Mouse (Mus musculus) neural tube, embryonic 13.5 days (tissue): ENCODE results near the gene Gm1043. TPM values are rescaled to one million over a fixed set of nuclear protein-coding genes. Genes with fewer than 3 reads are reported as not detected.

Experiments used
- ATAC-seq: fragments of 200-750 bp; cut with Nextera tagmentation; 2 replicates; pipeline ENCODE4 v1.8.0; 2017; ENCODE audit warnings: low read depth, mild to moderate bottlenecking, moderate TSS enrichment, moderate library complexity
- H3K27ac ChIP-seq: fragments of 300-500 bp; sonication (generic); replicated peaks from 2 replicates; pipeline ENCODE4 v1.5.1; 2015; ENCODE audit warnings: moderate library complexity, mild to moderate bottlenecking, inconsistent platforms
- H3K27me3 ChIP-seq: fragments of 300-500 bp; sonication (generic); 2 replicates; pipeline ENCODE4 v1.6.1; 2015; ENCODE audit warnings: mild to moderate bottlenecking, inconsistent platforms
- H3K36me3 ChIP-seq: fragments of 300-500 bp; sonication (generic); 2 replicates; pipeline ENCODE4 v1.6.1; 2015; ENCODE audit warnings: mild to moderate bottlenecking, inconsistent platforms
- H3K4me1 ChIP-seq: fragments of 300-500 bp; sonication (generic); replicated peaks from 2 replicates; pipeline ENCODE4 v1.6.1; 2015; ENCODE audit warnings: inconsistent platforms
- H3K4me2 ChIP-seq: fragments of 300-500 bp; sonication (generic); 2 replicates; pipeline ENCODE4 v1.6.1; 2015; ENCODE audit warnings: inconsistent platforms, mild to moderate bottlenecking, moderate library complexity
- H3K4me3 ChIP-seq: fragments of 300-500 bp; sonication (generic); 2 replicates; pipeline ENCODE4 v1.5.1; 2015; ENCODE audit warnings: mild to moderate bottlenecking, inconsistent platforms
- H3K9ac ChIP-seq: fragments of 300-500 bp; sonication (generic); 2 replicates; pipeline ENCODE4 v1.6.1; 2015; ENCODE audit warnings: moderate library complexity, mild to moderate bottlenecking, inconsistent platforms
- H3K9me3 ChIP-seq: fragments of 300-500 bp; sonication (generic); 2 replicates; pipeline ENCODE4 v1.6.1; 2016; ENCODE audit warnings: inconsistent platforms
- WGBS: fragments of 180-500 bp; shearing (Covaris S2); methylation state at CpG from one replicate; pipeline ENCODE4 v1.1.7; 2015; 5-methylcytosine and 5-hydroxymethylcytosine counted together
- polyA plus RNA-seq: library from polyadenylated mRNA; unstranded; fragments of >200 nt; fragmentation: Nextera tagmentation; extraction: Ambion mirVana; gene quantifications from 2 replicates; pipeline ENCODE4 v1.2.1, GENCODE M21; 2015

The Gm1043 gene
- 1.2 and 1.5 TPM in 2 replicates for polyA plus RNA-seq

- Histone ChIP-seq H3K36me3 (no peaks in the 10 kb centered on the region), H3K27ac (no peak within 1 kb of the TSS), H3K9me3 (no peaks in the 10 kb centered on the region), H3K4me2 (no peak within 1 kb of the TSS), H3K9ac (no peak within 1 kb of the TSS), H3K4me3 (no peak within 1 kb of the TSS), H3K27me3 (peaks cover 20% of the 10 kb centered on the region), H3K4me1 (peaks cover 13% of the 10 kb centered on the region)
- ATAC-seq = no peak
- WGBS = 88% methylated on average over 16 of the region's 16 CpGs
These were observed at the start of gene Gm1043 for GRCm38 (mm10) chr5:37085241-37085640. Gene Gm1043, plus strand, starts transcription at chr5:37085370.

- H3K4me3 ChIP-seq = no peak overlapping the region
- WGBS = 89% methylated on average over 6 of the region's 6 CpGs
- no peaks in the 10 kb centered on the region for H3K36me3 ChIP-seq
- no peaks in the 10 kb centered on the region for H3K9me3 ChIP-seq
- no peak overlapping the region for H3K4me2 ChIP-seq
- H3K9ac ChIP-seq = no peak overlapping the region
- no peaks in the 10 kb centered on the region for H3K4me1 ChIP-seq
- peaks cover 15% of the 10 kb centered on the region for H3K27me3 ChIP-seq
- ATAC-seq = no peak
- H3K27ac ChIP-seq = no peak overlapping the region
These were observed 49.3 kb upstream of the Gm1043 start for GRCm38 (mm10) chr5:37035896-37036295.

DNA sequence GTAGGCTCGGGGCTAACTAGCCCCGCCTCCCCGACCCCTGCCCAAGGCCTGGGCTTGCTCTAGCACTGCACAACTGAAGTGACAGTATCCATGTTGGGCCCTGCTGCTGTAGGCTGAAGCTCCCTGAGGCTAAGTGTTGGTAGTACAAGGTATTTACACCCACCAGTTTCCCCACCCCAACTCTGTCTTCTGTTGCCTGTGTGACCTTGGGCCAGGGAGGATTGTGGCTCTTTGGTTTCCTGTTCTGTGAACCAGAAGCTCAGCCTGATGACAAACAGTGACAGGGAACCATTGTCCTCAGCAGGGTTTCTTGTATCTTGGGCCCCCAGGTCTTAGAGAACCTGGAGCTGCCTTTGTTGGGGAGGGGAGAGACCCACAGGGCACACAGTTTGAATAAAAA is 48.3 kb upstream of the Gm1043 start:
- no peaks in the 10 kb centered on the region for H3K36me3 ChIP-seq
- H3K4me3 ChIP-seq = no peak overlapping the region
- 0 out of 2 replicates have a peak, but pooled peaks cover 2% of the 10 kb centered on the region for H3K4me1 ChIP-seq
- H3K27me3 ChIP-seq = peaks cover 5% of the 10 kb centered on the region
- H3K27ac ChIP-seq = no peak overlapping the region
- WGBS = 74% methylated on average over 3 of the region's 3 CpGs
- H3K9me3 ChIP-seq = no peaks in the 10 kb centered on the region
- ATAC-seq = no peak
- no peak overlapping the region for H3K4me2 ChIP-seq
- no peak overlapping the region for H3K9ac ChIP-seq

GRCm38 (mm10) chr5:37039908-37040307 is 45.3 kb upstream of the Gm1043 start:
- Histone ChIP-seq H3K9ac (no peak overlapping the region), H3K4me2 (no peak overlapping the region), H3K36me3 (no peaks in the 10 kb centered on the region), H3K27me3 (no peaks in the 10 kb centered on the region; the same call in 1 of the 2 replicates), H3K4me3 (no peak overlapping the region), H3K4me1 (0 out of 2 replicates have a peak, but pooled peaks cover 2% of the 10 kb centered on the region), H3K9me3 (no peaks in the 10 kb centered on the region), H3K27ac (no peak overlapping the region)
- ATAC-seq = no peak
- 76% methylated on average over 6 of the region's 6 CpGs for WGBS

DNA sequence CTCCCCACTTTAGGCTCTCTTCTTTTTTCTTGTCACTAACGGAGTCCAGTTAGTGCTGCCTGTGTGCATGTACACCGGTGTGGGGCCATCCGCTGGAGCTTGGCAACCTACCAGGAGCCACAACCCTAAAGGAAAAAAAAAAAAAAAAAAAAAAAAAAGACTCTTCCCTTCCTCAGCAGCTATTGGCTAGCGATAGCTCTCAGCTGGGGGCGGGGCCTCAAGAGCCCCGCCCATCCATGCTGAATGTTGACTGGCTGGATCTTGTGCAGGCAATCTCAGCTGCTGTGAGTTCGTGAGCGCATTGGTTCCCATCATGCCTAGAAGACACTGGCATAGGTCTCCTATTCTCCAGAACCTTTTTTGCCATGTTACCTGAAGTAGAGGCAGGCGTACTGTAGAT is 44.5 kb upstream of the Gm1043 start:
- Histone ChIP-seq H3K4me1 (0 out of 2 replicates have a peak, but pooled peaks cover 2% of the 10 kb centered on the region), H3K4me3 (no peak overlapping the region), H3K9me3 (no peaks in the 10 kb centered on the region), H3K9ac (no peak overlapping the region), H3K27me3 (no peaks in the 10 kb centered on the region; the same call in 1 of the 2 replicates), H3K4me2 (no peak overlapping the region), H3K27ac (no peak overlapping the region), H3K36me3 (no peaks in the 10 kb centered on the region)
- no peak for ATAC-seq
- 18% methylated on average over 9 of the region's 9 CpGs for WGBS

DNA sequence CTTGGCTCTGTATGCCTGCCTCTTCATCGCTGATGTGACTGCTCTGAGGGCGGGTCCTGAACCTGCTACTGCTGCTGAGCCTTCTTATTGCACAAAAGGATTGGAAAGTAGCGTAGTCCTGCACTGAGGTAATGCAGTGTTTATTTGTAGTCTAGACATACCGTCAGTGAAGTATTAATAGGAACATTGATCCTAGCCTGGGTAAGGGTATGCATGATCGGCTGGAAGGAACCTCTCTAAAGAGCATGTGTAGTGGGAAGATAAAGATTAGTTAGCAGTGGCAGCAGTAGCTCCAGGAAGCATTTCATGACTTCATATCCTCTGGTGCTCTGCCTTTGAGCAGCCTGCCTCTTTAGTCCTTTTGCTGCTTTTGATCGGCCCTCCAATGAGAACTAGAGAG is 43.5 kb upstream of the Gm1043 start:
- H3K4me1 ChIP-seq = 0 out of 2 replicates have a peak, but pooled peaks cover 2% of the 10 kb centered on the region
- no peaks in the 10 kb centered on the region for H3K36me3 ChIP-seq
- 62% methylated on average over 6 of the region's 6 CpGs for WGBS
- H3K9me3 ChIP-seq = no peaks in the 10 kb centered on the region
- H3K27me3 ChIP-seq = no peaks in the 10 kb centered on the region; the same call in 1 of the 2 replicates
- no peak overlapping the region for H3K4me3 ChIP-seq
- no peak overlapping the region for H3K27ac ChIP-seq
- no peak overlapping the region for H3K4me2 ChIP-seq
- no peak overlapping the region for H3K9ac ChIP-seq
- ATAC-seq = no peak

DNA sequence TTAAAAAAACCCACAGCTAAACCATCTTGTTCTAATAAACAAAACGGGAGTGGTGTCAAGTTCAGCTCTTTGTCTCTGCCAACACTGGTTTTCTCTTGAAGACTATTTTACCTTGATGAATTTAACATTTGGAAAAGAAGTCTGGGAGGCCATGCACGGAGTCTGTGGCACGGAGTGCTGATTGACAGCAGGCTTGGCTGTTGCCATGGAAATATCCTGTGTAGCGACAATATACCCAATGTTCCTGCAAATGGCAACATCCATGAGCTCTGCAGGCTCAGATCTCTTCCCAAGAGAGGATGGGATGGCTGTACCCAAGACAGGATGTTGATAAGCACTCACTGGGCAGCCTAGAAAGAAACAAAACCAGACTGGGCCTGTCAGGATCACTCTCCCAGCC is 42.2 kb upstream of the Gm1043 start:
- H3K4me2 ChIP-seq = no peak overlapping the region
- H3K27me3 ChIP-seq = no peaks in the 10 kb centered on the region; the same call in 1 of the 2 replicates
- no peaks in the 10 kb centered on the region for H3K36me3 ChIP-seq
- no peaks in the 10 kb centered on the region for H3K9me3 ChIP-seq
- 0 out of 2 replicates have a peak, but pooled peaks cover 2% of the 10 kb centered on the region for H3K4me1 ChIP-seq
- no peak overlapping the region for H3K27ac ChIP-seq
- ATAC-seq = no peak
- H3K4me3 ChIP-seq = no peak overlapping the region
- WGBS = 65% methylated on average over 4 of the region's 4 CpGs
- H3K9ac ChIP-seq = no peak overlapping the region

DNA sequence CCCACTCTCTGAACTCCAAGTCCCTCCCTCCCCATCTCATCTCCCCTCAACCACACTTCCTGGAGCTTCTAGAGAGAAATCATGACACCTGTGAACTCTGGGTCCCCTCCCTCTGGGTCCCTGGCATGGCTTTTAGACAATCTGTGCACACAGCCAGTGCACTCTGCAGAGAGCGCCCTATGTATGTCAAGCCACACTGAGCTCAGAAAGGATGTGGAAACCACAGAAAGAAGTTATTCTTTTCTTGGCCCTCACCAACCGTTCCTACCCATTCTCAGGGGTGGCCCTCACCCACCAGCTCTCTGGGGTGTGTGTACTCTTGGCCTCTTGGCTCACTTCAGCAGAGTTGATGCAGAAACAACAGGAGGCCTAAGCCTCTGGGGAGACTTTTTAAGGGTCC is 40.4 kb upstream of the Gm1043 start:
- no peak overlapping the region for H3K9ac ChIP-seq
- no peak overlapping the region for H3K4me3 ChIP-seq
- no peaks in the 10 kb centered on the region for H3K9me3 ChIP-seq
- no peak overlapping the region for H3K4me2 ChIP-seq
- no peak overlapping the region for H3K27ac ChIP-seq
- no peak for ATAC-seq
- WGBS = 83% methylated on average over 2 of the region's 2 CpGs
- no peaks in the 10 kb centered on the region; the same call in 1 of the 2 replicates for H3K27me3 ChIP-seq
- no peaks in the 10 kb centered on the region for H3K36me3 ChIP-seq
- 0 out of 2 replicates have a peak, but pooled peaks cover 2% of the 10 kb centered on the region for H3K4me1 ChIP-seq

DNA sequence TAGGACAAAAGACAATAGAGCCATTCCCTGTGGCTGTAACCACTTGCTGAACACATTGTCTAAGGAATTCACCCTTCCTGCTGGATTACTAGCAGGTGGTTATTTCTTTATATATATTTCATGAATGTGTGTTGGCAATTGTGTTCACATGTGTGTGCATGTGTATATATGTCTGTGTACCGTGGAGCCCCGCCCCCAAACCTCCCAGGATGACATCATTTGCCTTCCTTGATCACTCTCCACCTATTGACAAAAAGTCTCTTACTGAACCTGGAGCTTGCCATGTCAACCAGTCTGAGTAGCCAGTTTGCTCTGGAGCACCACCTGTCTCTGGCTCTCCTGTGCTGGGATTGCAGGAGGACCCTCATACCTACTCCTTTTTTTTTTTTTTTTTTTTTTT is 39.6 kb upstream of the Gm1043 start:
- Histone ChIP-seq H3K9me3 (no peaks in the 10 kb centered on the region), H3K4me1 (0 out of 2 replicates have a peak, but pooled peaks cover 3% of the 10 kb centered on the region), H3K27ac (no peak overlapping the region), H3K36me3 (no peaks in the 10 kb centered on the region), H3K27me3 (no peaks in the 10 kb centered on the region; the same call in 1 of the 2 replicates), H3K4me2 (no peak overlapping the region), H3K4me3 (no peak overlapping the region), H3K9ac (no peak overlapping the region)
- WGBS = 81% methylated on average over 2 of the region's 2 CpGs
- ATAC-seq = no peak

DNA sequence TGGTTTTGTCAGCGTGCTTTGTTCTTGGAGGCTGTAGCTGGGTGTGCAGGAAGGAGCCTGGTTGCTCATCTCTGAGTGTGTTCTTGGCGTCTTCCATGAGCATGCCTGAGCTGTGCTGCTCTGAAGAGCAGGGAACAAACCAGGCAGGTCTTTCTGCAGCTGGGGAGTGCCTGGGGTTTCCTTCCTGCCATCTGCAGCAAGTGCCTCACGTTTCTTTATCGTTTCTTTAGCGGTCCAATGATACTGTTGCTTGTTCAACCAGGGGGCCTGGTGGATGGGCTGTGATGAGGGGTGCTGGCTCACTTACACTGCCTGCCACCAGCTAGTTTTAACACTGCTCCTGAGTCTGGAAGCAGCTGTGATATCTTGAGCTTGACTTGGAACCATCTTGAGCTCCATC is 38.4 kb upstream of the Gm1043 start:
- Histone ChIP-seq H3K9me3 (no peaks in the 10 kb centered on the region), H3K4me1 (0 out of 2 replicates have a peak, but pooled peaks cover 7% of the 10 kb centered on the region), H3K27ac (no peak overlapping the region), H3K9ac (no peak overlapping the region), H3K4me3 (no peak overlapping the region), H3K27me3 (no peaks in the 10 kb centered on the region), H3K36me3 (no peaks in the 10 kb centered on the region), H3K4me2 (no peak overlapping the region)
- no peak for ATAC-seq
- 62% methylated on average over 5 of the region's 5 CpGs for WGBS

- H3K27me3 ChIP-seq = no peaks in the 10 kb centered on the region
- 0 out of 2 replicates have a peak, but pooled peaks cover 5% of the 10 kb centered on the region for H3K4me1 ChIP-seq
- H3K9me3 ChIP-seq = no peaks in the 10 kb centered on the region
- no peak overlapping the region for H3K4me2 ChIP-seq
- 65% methylated on average over 17 of the region's 17 CpGs for WGBS
- no peak overlapping the region for H3K4me3 ChIP-seq
- H3K27ac ChIP-seq = no peak overlapping the region
- ATAC-seq = no peak
- H3K36me3 ChIP-seq = no peaks in the 10 kb centered on the region
- H3K9ac ChIP-seq = no peak overlapping the region
These were observed 37.8 kb upstream of the Gm1043 start for GRCm38 (mm10) chr5:37047206-37047915.

DNA sequence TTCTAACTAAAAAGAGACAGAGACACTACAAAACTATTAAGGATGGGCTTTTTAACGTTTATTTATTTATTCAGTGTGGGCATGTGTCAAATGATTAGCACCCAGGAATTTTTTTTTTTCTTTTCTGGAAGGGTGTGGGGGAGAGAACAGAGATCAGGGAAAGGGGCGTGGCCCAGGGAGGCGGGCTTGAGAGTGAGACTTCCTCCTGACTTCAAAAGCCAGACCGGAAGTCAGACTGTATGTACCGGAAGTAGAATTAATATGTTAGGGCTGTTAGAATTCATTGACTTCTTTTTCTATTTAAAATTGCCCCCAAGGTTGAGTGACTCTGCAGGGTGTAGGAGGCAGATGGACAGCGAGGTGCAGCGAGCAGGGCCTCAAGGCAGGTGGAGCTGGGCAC is 37.2 kb upstream of the Gm1043 start:
- Histone ChIP-seq H3K27ac (no peak overlapping the region), H3K4me1 (peaks cover 9% of the 10 kb centered on the region), H3K27me3 (no peaks in the 10 kb centered on the region), H3K9me3 (no peaks in the 10 kb centered on the region), H3K4me2 (no peak overlapping the region), H3K36me3 (no peaks in the 10 kb centered on the region), H3K4me3 (no peak overlapping the region), H3K9ac (no peak overlapping the region)
- WGBS = 73% methylated on average over 7 of the region's 7 CpGs
- no peak for ATAC-seq

- H3K4me1 ChIP-seq = peaks cover 19% of the 10 kb centered on the region
- H3K9me3 ChIP-seq = no peaks in the 10 kb centered on the region
These were observed 36.1 kb upstream of the Gm1043 start for GRCm38 (mm10) chr5:37049111-37049510.

More at GRCm38 (mm10) chr5:37049111-37049510, 36.1 kb upstream of the Gm1043 start:
- Histone ChIP-seq H3K27me3 (no peaks in the 10 kb centered on the region), H3K4me2 (no peak overlapping the region), H3K4me3 (no peak overlapping the region), H3K9ac (no peak overlapping the region), H3K36me3 (no peaks in the 10 kb centered on the region), H3K27ac (no peak overlapping the region)
- no peak for ATAC-seq
- WGBS = 81% methylated on average over 2 of the region's 2 CpGs
